Mouse (Mus musculus) spleen, postnatal 14 days (tissue): Measurements from ENCODE around the gene Gpd1.
A peak's percentile ranks its signal among the peaks of the same experiment; 100 is the strongest.

Experiments
- DNase-seq, 2 experiments: peaks; one replicate each; pipeline ENCODE4 v3.0.0; 2021 to 2022; ENCODE audit warnings: low spot score in 2 of 2

Gene Gpd1

GRCm38 (mm10) chr15:99717386-99718334, at the start of gene Gpd1:
TSS of gene Gpd1 (plus strand) at chr15:99717515.
- no peak for DNase-seq

GRCm38 (mm10) chr15:99667544-99667943, 49.8 kb upstream of the Gpd1 start:
- DNase-seq, result no peak

DNA sequence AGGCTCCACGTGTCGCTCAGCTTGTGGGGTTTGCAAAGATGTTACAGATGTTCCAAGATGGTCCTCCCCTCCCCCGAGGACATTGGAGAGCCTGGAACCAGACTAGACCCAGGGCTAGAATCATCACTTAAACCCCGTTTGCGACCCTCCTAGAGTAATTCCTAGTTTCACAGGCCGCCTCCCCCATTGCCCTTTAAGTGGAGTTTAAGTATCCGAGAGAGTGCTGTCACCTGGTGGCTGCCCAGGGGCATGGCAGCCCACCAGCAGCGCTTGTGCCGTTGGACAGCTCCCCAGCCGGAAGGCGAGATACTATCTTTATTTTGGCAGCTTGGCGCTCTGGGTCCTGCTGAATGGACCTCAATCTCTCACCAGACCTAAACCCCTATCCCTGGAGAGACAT, 48.4 kb upstream of the Gpd1 start:
- DNase-seq, result peak; percentile 51 to 62

DNA sequence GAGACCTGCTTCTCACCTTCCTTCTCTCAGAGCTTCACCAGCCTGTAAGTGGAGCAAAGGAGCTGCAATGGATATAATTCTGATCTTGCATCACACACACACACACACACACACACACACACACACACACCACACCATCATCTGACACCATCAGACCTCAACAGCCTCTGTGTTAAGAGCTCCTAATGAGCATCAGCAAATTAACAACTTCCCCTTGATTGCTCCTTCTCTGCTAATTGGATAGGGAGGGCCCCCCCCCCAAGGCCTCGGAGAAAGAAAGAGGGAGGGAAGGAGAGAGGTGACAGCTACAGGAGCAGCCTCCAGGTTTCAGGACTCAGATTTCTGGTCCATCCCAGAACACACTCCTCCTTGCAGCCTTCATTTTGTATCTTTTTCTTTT, 47.9 kb upstream of the Gpd1 start:
- no peak for DNase-seq

- DNase-seq, result no peak
These were observed 47.0 kb upstream of the Gpd1 start, which contains the start of gene Asic1 for GRCm38 (mm10) chr15:99670154-99670821. TSS of gene Asic1 (plus strand) at chr15:99670368.

GRCm38 (mm10) chr15:99670964-99671670, 46.2 kb upstream of the Gpd1 start:
- DNase-seq, result no peak

DNA sequence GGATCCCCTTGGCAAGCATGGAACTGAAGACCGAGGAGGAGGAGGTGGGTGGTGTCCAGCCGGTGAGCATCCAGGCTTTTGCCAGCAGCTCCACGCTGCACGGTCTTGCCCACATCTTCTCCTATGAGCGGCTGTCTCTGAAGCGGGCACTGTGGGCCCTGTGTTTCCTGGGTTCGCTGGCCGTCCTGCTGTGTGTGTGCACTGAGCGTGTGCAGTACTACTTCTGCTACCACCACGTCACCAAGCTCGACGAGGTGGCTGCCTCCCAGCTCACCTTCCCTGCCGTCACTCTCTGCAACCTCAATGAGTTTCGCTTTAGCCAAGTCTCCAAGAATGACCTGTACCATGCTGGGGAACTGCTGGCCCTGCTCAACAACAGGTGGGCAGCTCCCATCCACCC, 45.5 kb upstream of the Gpd1 start:
- DNase-seq, result no peak

GRCm38 (mm10) chr15:99674866-99675265, 42.4 kb upstream of the Gpd1 start:
- DNase-seq, result no peak

DNA sequence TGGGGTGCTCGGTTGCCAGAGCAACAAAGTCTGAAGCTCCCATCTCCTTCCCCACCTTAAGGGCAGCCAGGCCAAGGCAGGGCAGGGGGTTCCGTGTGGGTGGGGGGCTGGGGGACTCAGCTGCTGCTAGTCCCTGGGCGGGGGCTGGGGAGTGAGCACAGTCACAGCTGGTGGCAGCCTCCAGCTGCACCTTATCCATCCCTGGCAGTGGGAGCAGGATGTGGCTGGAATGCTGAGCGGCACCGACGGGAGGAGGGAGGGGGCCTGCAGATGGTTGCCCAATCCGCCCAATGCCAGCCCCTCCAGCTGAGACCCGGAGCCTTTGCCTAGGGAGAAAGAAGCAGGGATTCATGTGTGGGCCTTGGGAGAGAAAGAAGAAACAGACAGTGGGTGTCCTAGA, 40.2 kb upstream of the Gpd1 start:
- DNase-seq, result no peak

GRCm38 (mm10) chr15:99678063-99678800, 39.1 kb upstream of the Gpd1 start:
- DNase-seq, result peak in 1 of 2 experiments; percentile 30

- DNase-seq, result no peak
These were observed 38.3 kb upstream of the Gpd1 start for GRCm38 (mm10) chr15:99679008-99679407.

DNA sequence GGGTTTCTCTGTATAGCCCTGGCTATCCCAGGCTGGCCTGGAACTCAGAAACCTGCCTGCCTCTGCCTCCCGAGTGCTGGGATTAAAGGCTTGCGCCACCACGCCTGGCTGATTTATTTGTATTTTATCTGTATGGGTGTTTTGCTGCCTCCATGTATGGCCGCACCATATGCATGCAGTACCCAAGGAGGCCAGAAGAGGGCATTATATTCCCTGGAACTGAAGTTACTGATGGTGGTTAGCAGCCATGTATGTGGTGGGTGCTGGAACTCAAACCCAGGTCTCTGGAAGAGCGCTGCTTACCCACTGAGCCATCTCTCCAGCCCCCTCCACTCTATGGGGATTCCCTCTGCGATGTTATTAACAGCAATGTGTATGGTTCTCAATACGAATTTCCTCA, 34.4 kb upstream of the Gpd1 start:
- DNase-seq, result peak in 1 of 2 experiments; percentile 25

GRCm38 (mm10) chr15:99684156-99684555, 33.2 kb upstream of the Gpd1 start:
- DNase-seq, result no peak

- peak in 1 of 2 experiments; percentile 20 for DNase-seq
These were observed 28.6 kb upstream of the Gpd1 start for GRCm38 (mm10) chr15:99688712-99689111.

DNA sequence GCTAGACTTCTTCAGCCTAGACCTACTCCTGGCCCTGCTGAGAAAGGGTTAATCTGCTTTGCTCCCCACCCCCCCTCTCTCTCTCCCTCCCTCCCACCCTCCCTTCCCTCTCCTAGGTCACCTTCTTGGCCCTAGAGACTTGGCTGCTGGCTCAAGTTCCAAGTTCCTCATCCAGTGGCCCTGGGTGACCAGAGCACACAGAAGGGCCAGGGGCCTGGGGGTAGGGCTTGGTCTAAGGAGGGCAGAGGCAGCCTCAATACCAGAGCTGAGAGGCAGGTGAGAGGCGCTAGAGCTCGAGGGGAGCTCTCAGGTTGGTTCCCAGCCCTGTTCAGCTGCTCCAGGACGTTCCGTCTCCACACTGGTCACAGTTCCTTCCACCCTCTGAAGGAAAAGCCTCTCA, 26.4 kb upstream of the Gpd1 start:
- no peak for DNase-seq

- DNase-seq, result no peak
These were observed 25.3 kb upstream of the Gpd1 start for GRCm38 (mm10) chr15:99691976-99692375.

- no peak for DNase-seq
These were observed 20.0 kb upstream of the Gpd1 start for GRCm38 (mm10) chr15:99697309-99697708.

GRCm38 (mm10) chr15:99698533-99699085, 18.7 kb upstream of the Gpd1 start:
- no peak for DNase-seq

DNA sequence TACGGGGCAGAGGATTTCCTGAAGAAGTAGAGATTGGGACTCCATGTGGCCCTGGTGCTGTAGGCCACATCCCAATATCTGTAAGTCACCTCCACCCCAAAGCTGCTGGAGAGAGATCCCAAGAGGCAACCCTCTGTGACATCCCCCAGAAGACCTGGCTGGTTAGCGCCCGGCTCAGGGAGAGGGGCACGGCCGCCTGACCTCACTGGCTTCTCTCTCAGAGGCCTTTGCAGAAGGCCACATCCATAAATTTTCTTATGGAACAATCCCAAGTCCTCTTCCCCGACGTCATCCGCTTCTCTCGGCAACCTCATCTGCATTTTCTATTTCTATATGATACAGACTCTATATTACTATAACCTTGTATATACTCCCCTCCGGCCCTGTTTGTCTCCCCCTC, 17.6 kb upstream of the Gpd1 start:
- no peak for DNase-seq

- no peak for DNase-seq
These were observed 16.9 kb upstream of the Gpd1 start for GRCm38 (mm10) chr15:99700219-99701106.
